Mouse (Mus musculus): ENCODE measurements around the gene Aarsd1.
"Not testable (repeated sequence)": the region's sequence is repeated elsewhere in the genome, so short reads cannot be mapped to it uniquely, and the experiment has no call there.

The Aarsd1 gene

DNA sequence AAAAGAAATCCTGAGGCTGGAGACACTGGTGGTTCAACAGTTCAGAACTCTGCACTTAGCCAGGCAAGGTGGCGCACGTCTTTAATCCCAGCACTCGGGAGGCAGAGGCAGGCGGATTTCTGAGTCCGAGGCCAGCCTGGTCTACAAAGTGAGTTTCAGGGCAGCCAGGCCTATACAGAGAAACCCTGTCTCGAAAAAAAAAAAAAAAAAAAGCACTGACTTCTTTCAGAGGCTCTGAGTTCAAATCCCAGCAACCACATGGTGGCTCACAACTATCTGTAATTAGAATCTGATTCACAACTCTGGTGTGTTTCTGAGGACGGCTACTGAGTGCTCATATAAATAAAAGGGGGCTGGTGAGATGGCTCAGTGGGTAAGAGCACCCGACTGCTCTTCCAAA lies 29.4 kb upstream of the Aarsd1 start:
- not testable (repeated sequence) for DNase-seq (ENCODE audit: low read depth, low spot score)

DNA sequence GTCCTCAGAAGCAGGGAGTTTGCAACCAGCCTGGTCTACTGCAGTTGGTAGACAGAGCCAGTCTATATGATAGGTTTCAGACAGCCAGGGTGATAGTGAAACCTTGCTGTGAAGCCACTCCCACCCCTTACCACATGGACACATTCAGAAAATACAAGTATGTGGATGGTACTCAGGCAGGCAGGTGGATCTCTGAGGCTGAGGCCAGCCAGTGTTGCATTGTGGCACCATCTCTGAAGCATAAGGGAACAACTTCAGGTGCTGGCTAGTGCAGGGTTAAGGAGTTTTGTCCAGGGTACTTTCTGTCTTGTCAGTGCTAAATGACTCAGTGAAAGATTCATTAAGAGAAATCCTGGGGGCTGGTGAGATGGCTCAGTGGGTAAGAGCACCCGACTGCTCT lies 28.9 kb upstream of the Aarsd1 start:
- peak; percentile 53 for DNase-seq (ENCODE audit: low read depth, low spot score)

DNA sequence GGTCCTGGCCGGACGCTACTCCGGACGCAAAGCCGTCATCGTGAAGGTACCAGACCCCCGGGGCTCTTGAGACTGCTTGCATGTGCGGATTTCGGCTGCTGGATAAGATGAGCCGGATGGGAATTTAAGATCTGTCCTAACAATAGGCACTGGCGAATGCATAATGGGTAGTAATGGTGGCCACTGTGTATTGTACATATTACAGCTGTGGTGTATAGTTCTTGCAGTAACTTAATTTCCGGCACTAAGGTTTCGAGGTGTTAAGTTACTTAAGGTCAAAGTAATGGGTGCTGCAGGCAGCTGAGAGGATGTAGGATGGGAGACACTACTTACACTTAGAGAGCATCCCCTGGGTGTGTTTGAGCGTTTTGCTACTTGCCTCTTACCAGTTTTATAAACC lies 25.3 kb upstream of the Aarsd1 start:
- no peak for DNase-seq (ENCODE audit: low read depth, low spot score)

DNA sequence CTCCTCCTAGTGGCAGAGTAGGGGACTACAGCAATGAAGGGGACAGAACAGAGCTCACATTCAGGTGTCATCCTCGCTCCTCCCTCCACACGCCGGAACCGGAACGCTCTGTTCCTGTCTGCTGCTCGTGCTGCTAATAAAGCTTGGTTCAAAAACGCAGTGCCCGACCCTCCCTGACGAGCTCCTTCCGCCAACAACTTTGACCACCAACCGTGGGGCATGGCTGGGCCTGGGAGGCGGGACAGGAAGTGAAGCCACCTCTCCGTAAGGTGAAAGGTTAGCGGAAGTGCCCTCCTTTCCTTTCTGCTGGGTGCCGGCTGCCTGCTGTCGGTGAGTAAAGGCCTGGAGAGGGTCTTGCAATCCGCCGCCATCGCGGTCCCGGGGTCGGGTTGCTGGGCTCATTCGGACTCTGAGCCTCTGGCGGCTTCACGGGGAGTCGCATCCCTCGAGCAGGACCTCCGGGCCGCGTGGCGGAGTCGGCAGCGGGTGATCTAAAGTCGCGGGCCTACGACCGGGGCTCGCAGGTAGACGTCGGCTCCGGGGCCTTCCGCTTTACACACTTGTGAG lies 24.8 kb upstream of the Aarsd1 start, which contains the start of gene Rpl27:
Rpl27 (plus strand) TSS at position 172 of the 567 bp plus-strand sequence.
- DNase-seq (ENCODE audit: low read depth, low spot score), result peak; percentile 100

DNA sequence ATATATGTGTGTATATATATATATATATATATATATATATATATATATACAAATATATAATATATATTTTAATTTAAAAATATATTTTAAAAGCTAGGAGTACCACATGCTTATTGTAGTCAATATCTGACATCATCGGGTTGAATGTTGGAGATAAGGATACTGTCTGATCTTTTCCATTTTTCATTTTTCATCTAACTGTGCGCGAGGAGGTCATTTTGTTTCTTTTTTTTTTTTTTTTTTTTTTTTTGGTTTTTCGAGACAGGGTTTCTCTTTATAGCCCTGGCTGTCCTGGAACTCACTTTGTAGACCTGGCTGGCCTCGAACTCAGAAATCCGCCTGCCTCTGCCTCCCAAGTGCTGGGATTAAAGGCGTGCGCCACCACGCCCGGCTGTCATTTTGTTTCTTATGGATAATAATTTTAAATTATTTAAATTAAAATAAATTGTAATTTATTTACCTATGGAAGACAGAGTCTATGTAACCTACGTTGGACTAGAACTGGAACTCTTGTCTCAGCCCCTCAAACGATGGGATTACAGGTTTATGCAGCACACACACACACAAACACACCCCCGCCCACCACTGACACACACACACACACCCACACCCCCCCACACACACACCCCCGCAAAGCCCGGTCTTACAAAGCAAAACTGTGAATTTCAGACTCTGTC lies 24.2 kb upstream of the Aarsd1 start:
- not testable (repeated sequence) for DNase-seq (ENCODE audit: low read depth, low spot score)

DNA sequence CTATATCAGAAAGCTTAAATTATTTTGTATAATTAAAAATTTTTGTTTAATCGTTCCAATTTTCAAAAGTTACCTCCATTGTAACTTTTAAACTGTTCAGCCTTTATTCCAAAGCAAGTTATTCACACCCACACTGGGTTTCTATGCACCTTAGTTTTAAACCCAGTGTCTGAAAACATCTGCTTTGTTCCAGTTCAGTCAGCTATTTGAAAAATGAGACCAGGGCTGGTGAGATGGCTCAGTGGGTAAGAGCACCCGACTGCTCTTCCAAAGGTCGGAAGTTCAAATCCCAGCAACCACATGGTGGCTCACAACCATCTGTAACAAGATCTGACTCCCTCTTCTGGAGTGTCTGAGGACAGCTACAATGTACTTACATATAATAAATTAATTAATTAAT lies 20.6 kb upstream of the Aarsd1 start:
- DNase-seq (ENCODE audit: low read depth, low spot score), result not testable (repeated sequence)

DNA sequence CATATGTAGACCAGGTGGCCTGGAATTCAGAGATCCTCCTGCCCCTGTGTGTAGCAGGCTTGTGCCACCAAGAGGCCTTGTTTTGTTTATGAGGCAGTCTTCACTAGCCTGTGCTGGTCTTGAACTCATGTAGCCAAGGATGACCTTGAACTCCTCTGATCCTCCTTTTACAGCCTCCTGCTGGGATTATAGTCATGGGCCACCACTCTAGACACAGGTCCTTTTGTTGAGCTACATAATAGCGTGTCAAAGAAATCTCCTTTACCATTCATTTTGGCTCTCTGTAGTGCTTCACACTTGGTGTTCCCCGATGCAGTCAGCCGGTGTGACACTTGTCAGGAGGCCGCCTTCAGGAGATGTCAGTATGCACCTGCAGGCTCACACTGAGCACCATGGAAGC lies 19.5 kb upstream of the Aarsd1 start:
- DNase-seq (ENCODE audit: low read depth, low spot score), result peak; percentile 79

DNA sequence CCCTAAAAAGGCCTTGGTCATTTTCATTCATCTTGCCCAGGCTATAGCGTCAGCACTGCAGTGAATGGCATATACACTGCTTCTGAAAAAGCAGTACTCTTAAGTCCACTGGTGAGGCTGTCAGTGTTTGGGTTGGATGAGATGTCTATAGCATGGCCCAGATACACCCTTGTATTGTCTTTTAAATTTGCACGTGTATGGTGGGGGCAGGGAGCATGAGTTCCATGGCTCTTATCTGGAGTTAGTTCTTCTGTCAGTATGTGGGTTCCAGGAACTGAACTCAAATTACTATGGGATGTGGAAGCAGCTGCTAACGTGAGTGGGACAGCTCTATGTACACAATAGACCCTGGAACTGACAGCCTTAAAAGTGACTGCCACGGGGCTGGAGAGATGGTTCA lies 18.4 kb upstream of the Aarsd1 start:
- DNase-seq (ENCODE audit: low read depth, low spot score), result peak; percentile 55

DNA sequence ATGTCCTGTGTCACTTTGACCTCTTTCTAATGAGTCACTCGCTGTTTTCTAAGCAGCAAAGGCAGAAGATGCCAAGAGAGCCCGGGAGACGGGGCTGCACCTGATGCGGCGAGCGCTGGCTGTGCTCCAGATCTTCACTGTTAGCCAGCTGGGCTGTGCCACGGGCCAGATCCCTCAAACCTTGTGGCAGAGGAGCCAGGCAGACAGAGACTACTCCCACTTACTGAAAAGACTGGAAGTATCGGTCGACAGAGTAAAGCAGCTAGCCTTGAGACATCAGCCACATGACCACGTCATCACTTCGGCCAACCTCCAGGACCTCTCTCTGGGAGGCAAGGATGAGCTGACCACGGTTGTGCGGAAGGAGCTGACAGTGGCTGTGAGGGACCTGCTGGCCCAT lies 16.0 kb upstream of the Aarsd1 start:
- no peak for DNase-seq (ENCODE audit: low read depth, low spot score)

DNA sequence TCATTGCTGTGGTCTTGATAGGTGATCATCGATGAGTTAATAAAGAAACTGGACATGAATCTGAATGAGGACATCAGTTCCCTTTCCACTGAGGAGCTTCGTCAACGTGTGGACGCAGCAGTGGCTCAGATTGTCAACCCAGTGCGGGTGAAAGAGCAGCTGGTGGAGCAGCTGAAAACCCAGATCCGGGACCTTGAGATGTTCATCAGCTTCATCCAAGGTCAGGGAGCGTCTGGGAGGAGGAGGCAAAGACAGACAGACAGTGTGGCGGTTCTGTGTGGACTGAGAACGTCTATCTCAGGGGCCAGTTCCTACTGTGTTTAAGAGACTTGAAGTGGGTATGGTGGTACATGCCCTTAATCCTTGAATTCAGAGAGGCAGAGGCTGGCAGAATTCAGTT lies 13.9 kb upstream of the Aarsd1 start:
- DNase-seq (ENCODE audit: low read depth, low spot score), result no peak

DNA sequence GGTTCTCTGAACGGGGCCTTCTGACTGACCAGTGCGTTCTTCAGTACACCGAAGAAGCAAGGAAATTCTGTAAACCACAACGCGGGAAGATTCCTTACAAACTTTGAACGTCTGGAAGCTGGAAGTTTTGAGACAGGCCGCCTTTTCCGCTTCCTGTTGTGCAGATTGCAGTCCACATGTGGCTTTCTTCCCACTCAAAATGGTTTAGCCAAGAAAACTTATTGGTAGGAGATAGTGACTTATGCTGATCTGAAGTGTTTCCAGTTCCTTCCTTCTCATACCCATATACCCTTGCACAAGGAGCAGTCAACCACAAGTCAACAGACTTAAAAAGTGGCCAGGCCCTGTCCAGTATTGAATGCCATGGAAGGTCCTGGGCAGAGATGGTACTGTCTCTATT lies 8.8 kb upstream of the Aarsd1 start:
- DNase-seq (ENCODE audit: low read depth, low spot score), result no peak

DNA sequence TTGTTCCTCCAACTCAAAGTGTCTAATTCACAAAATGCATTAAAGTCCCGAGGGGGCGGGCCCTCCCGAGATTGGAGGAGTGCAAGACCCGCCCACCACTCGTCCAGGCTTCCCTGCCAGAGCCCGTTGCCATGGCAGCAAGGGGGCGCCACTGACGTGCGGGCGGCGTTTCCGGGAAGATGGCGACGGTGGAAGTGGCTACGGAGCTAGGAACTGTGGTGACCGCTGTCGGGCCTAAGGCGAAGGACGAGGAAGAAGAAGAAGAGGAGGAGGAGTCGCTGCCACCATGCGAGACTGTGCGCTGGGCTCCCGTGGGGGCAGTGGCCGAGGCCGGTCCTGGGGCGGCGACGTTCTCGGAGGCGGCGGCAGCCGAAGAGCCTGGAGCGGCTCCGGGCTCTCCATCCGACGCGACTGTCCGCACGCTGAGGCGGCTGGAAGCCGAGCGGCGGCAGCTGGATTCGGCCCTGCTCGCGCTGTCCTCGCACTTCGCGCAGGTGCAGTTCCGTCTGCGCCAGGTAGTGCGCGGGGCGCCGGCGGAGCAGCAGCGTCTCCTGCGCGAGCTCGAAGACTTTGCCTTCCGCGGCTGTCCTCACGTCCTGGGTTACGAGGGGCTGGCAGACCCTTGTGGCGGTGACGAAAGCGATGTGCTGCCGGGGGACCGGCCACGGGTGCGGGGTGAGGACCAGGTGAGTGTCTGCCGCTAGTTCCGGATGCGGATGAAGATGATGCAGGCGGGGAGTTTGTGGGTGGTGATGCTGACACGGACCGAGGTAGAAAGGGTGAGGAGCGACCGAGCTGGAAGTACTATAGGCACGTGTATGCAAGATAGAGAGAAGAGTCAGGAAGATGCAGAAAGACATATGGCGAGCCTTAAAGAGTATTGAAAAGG lies 7.8 kb upstream of the Aarsd1 start, which contains the start of the genes Rundc1 and Ptges3l:
Rundc1 (plus strand) TSS at position 161 of the 889 bp plus-strand sequence.
Ptges3l (minus strand) TSS at position 409 of the 889 bp plus-strand sequence.
- DNase-seq (ENCODE audit: low read depth, low spot score), result peak; percentile 95

DNA sequence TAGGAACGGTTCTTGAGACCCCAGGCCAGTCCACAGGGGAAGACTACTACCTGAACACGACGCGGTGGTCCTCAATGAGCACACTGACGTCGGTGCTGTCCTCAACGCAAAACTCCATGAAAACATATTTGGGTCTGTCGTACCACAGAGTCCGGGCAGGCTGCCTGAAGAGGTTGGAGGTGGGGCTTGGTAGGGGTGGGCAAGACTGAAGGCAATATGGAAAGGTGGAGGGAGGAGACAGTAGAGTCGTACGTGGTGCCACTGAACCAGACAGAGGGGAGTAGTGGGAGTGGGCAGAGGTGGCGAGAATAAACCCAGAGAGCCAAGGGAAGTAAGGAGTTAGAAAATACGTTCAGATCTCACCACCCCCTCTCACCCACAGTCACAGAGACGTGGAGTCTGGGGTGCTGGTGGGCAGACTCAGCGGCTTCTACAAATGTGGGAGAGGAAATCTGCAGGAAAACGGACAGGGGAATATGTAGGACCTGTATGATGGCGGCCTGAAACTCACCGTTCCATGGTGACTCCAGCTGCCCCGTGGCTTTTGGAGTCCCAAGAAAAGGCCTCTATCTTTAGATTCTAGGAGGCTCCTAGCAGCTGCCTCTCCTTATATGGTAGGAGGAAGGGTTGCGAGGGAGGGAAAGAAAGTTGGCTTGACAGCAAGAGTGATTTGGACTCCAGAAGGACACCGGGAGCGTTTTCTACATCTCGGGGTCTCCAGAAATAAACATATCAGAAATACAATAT lies 6.9 kb upstream of the Aarsd1 start, which contains the start of gene Gm27029:
Gm27029 (minus strand) TSS at position 692 of the 747 bp plus-strand sequence.
- DNase-seq (ENCODE audit: low read depth, low spot score), result peak; percentile 71

DNA sequence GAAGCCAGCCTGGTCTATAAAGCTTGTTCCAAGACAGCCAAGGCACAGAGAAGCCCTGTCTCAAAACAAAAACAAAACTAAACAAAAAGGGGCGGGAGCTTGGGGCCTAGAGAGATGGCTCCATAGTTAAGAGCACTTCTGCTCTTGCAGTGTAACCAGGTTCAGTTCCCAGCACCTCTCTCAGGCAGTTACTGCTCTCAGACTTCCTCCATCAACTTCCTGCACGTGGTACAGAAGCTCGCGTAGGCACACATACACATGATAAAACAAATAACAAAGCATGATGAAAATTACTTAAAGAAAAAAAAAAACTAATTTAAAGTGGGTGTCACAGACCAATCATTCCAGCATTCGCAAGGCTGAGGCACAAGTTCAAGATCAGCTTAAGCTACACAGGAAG lies 2.7 kb upstream of the Aarsd1 start:
- DNase-seq (ENCODE audit: low read depth, low spot score), result no peak

DNA sequence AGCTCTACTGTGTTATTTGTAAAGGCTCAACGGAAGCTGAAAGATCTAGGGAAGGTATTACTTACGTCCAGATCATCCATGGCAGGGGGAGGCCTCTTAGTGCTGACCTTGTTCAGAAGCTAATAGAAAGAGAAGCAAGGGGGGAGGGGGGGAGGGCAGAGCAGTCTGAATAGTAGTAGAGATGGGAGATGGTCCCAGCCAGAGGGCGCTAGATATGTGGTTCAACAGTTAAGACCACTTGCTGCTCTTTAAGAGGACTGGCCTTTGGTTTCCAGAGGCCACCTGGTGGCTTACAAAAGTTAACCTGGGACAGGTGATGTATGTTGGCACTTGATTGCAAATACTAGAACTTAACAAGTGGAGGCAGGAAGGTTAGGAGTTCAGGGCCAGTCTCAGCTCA lies 2.2 kb upstream of the Aarsd1 start:
- DNase-seq (ENCODE audit: low read depth, low spot score), result peak; percentile 88

DNA sequence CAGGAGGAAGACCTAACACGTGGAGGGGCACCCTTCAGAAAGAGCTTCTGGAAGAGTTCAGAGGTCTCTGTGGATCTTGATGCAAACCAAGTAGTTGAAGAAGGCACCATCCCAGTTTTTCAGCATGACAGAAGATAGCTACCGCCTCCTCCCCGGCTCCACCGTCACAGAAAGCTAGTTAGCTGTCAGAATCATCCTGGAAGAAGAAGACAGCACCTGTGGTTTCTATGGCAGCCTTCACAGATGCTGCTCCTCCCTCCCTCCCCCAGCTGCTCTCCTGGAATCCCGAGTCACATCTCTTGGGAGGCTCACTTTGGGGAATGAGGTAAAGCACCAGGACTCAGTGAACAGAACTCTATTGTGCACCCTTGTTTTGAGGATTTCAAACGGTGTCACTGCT lies 1.6 kb upstream of the Aarsd1 start:
- no peak for DNase-seq (ENCODE audit: low read depth, low spot score)

DNA sequence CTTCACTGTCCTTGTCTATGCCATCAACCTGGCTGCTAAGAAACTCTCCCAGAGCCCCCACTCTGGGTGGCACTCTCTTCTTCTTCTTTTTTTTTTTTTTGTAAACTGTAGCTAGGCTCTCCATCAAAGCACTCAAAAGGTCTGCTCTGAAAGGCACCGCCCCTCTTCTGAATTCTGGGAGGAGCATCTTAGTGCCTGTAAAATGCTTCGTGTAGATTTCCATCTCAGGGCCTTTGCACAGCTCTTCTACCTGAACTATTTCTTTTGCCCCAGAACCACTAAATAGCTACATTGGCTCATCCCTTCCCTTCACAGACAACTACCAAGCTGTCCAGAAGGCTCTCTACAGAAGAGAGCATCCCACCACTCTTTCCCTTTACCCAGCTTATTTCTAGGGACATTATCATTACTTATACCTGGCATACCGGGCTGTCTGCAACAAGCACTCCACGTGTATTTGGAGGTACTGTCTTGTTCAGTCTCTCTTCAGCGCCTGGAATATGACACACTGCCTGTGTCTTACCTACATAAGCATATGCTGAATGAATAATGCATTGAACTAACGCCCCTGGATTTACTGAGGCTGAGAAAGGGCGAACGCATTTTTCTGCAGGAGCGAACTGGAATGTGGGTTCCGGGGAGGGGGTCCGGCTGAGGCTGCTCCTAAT lies 848 bp downstream of the Aarsd1 start:
- DNase-seq (ENCODE audit: low read depth, low spot score), result peak; percentile 74

DNA sequence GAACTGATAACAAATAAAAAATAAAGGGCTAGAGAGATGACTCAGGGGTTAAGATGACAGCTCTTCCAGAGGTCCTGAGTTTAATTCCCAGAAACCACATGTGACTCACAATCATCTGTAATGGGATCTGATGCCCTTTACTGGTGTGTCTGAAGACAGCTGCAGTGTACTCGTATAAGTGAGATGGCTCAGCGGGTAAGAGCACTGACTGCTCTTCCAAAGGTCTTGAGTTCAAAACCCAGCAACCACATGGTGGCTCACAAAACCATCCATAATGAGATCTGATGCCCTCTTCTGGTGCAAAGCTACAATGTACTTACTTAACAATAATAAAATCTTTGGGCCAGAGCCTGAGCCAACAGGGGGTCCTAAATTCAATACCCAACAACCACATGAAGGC lies 2.1 kb downstream of the Aarsd1 start:
- DNase-seq (ENCODE audit: low read depth, low spot score), result peak; percentile 42

DNA sequence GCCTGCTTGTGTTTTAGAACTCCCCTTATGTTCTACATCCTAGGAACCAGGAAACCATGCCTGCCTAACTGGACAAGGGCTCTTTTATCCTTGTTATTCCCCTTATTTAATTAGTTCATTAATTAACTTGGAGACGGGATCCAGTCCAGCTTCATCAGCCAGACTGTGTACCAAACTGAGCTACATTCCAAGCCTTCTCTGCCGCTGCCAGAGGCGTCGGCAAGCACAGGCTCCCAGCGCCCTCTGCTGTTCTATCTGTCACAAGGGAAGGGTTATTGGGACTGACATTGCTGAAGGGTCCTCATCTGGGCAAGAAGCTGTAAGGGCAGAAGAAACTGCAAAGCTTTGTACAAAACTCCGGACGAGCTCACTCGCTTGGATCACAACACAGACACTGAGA lies 22.3 kb downstream of the Aarsd1 start:
- DNase-seq (ENCODE audit: low read depth, low spot score), result peak; percentile 75

DNA sequence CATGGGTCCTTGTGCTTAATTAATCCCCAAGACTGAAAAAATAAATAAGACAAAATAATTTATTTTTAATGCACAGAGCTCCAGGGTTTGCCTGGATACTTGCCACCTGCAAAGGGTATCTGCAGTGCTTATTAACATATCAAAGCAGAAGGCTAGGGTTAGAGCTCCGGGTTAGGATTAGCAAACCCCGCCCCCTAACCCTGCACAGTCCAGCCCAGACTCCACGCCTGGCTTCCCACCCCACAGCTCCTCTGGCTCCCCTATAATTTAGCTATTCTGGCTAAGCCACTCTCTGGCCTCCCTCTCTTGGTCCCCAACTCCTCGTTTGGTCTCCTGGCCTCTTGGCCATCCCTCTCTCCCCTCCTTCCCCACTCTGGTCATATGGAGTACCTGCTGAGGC lies 35.6 kb downstream of the Aarsd1 start:
- DNase-seq (ENCODE audit: low read depth, low spot score), result peak; percentile 60

DNA sequence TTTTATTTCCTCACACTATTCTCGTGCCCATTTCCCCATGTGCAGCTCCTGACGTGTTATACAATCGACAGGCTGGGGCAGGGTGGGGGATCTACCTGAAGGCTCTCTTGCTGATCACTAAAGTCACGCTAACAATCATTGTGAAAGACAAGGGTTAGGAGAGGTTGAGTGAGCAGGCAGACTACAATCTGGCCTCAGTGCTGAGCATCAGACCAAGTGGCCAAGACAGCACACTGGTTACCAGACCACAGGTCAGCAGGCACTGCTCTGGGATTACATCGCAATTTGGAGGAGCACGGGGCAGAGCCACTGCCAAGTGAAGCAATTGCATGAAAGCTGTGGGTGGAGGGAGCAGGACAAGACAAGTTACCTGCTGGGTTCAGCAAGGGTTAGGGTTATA lies 38.5 kb downstream of the Aarsd1 start:
- DNase-seq (ENCODE audit: low read depth, low spot score), result no peak

Data from ES-CJ7 (cell line).